Mouse (Mus musculus) erythroblast, adult 5-6 weeks (primary cell): ENCODE results near the gene Slfn3. TPM values are rescaled to one million over a fixed set of nuclear protein-coding genes. Genes with fewer than 3 reads are reported as not detected.
A peak's percentile ranks its signal among the peaks of the same experiment; 100 is the strongest.

Source experiments
- ATAC-seq: replicated peaks from 2 replicates; pipeline ENCODE4 v1.8.0; 2016; ENCODE audit warnings: moderate number of reproducible peaks, mild to moderate bottlenecking, moderate TSS enrichment, inconsistent platforms; ENCODE audit not compliant: poor library complexity, low FRiP score, severe bottlenecking
- total RNA-seq, 2 experiments: library from RNA; stranded (forward) in 1 of 2; stranded (reverse) in 1 of 2; fragments of 150-400 nt in 1 of 2; fragments of 200-764, 138-1000 nt in 1 of 2; gene quantifications; 2 replicates each; pipeline versions ENCODE4 v1.2.3 to v1.2.4; 2015 to 2017; ENCODE audit warnings: low replicate concordance in 2 of 2

The Slfn3 gene
- total RNA-seq, 2 experiments from 2014 or later: 8.6 to 11.9 TPM

DNA sequence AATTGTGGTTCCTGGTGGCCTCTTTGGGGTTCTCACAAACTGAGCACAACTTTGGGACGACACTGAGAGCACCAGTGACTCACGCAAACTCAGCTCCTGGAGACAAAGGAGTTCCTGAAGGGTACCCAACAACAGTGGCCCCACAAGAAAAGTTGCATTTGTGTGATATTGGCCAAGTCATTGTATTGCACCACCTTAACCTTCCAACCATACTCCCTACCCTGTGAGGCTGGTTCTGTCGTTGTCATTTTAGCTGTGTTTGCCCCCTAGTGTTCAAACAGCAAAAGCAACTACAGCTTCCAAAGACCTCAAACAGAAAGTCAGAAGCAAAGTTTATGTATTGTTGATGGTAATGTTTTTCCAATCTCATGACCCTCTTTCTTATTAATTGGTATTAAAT lies 72.0 kb downstream of the Slfn3 start:
- peak; percentile 92 for ATAC-seq

Other genes starting within 250 kb of the Slfn3 start
- 6.9 TPM in 2 replicates for gene Slfn5, start 240.0 kb upstream of the Slfn3 start, total RNA-seq (2015; ENCODE audit: low replicate concordance)
- gene Slfn5, start 240.0 kb upstream of the Slfn3 start, total RNA-seq (2017; ENCODE audit: low replicate concordance): 10.6 and 11.0 TPM in 2 replicates
- 4.0 and 7.1 TPM in 2 replicates for gene Slfn9, start 199.5 kb upstream of the Slfn3 start, total RNA-seq (2015; ENCODE audit: low replicate concordance)
- gene Slfn9, start 199.5 kb upstream of the Slfn3 start, total RNA-seq (2017; ENCODE audit: low replicate concordance): 3.5 and 4.5 TPM in 2 replicates
- gene Slfn8, start 170.5 kb upstream of the Slfn3 start, total RNA-seq (2015; ENCODE audit: low replicate concordance): 3.7 and 9.0 TPM in 2 replicates
- gene Slfn8, start 170.5 kb upstream of the Slfn3 start, total RNA-seq (2017; ENCODE audit: low replicate concordance): 2.7 and 5.4 TPM in 2 replicates
- gene Slfn2, start 126.2 kb upstream of the Slfn3 start, total RNA-seq (2015; ENCODE audit: low replicate concordance): 36.9 and 58.1 TPM in 2 replicates
- 71.9 and 73.6 TPM in 2 replicates for gene Slfn2, start 126.2 kb upstream of the Slfn3 start, total RNA-seq (2017; ENCODE audit: low replicate concordance)
- gene Slfn1, start 74.5 kb upstream of the Slfn3 start, total RNA-seq (2015; ENCODE audit: low replicate concordance): 16.5 and 18.6 TPM in 2 replicates
- 23.3 and 26.2 TPM in 2 replicates for gene Slfn1, start 74.5 kb upstream of the Slfn3 start, total RNA-seq (2017; ENCODE audit: low replicate concordance)
- gene Slfn4, start 16.1 kb upstream of the Slfn3 start, total RNA-seq (2015; ENCODE audit: low replicate concordance): 52.5 and 75.0 TPM in 2 replicates
- 22.6 and 27.2 TPM in 2 replicates for gene Slfn4, start 16.1 kb upstream of the Slfn3 start, total RNA-seq (2017; ENCODE audit: low replicate concordance)
- gene Slfn14, start 95.4 kb downstream of the Slfn3 start, total RNA-seq (2015; ENCODE audit: low replicate concordance): 616 and 623 TPM in 2 replicates
- gene Slfn14, start 95.4 kb downstream of the Slfn3 start, total RNA-seq (2017; ENCODE audit: low replicate concordance): 920 and 955 TPM in 2 replicates
- 20.8 and 28.2 TPM in 2 replicates for gene Ap2b1, start 107.7 kb downstream of the Slfn3 start, total RNA-seq (2015; ENCODE audit: low replicate concordance)
- gene Ap2b1, start 107.7 kb downstream of the Slfn3 start, total RNA-seq (2017; ENCODE audit: low replicate concordance): 46.0 and 52.7 TPM in 2 replicates
- gene Pex12, start 111.3 kb downstream of the Slfn3 start, total RNA-seq (2015; ENCODE audit: low replicate concordance): 1.3 and 2.9 TPM in 2 replicates
- gene Pex12, start 111.3 kb downstream of the Slfn3 start, total RNA-seq (2017; ENCODE audit: low replicate concordance): 1.3 and 3.9 TPM in 2 replicates
- not detected in 2 replicates for gene Rasl10b, start 217.8 kb downstream of the Slfn3 start, total RNA-seq (2015; ENCODE audit: low replicate concordance)
- not detected in 2 replicates for gene Rasl10b, start 217.8 kb downstream of the Slfn3 start, total RNA-seq (2017; ENCODE audit: low replicate concordance)
- not detected in 2 replicates for gene Gas2l2, start 238.1 kb downstream of the Slfn3 start, total RNA-seq (2015; ENCODE audit: low replicate concordance)
- not detected in 2 replicates for gene Gas2l2, start 238.1 kb downstream of the Slfn3 start, total RNA-seq (2017; ENCODE audit: low replicate concordance)
- 3.8 and 8.2 TPM in 2 replicates for gene 1700020L24Rik, start 246.3 kb downstream of the Slfn3 start, total RNA-seq (2015; ENCODE audit: low replicate concordance)
- gene 1700020L24Rik, start 246.3 kb downstream of the Slfn3 start, total RNA-seq (2017; ENCODE audit: low replicate concordance): 8.9 and 24.8 TPM in 2 replicates